In the genomic region with DNA sequence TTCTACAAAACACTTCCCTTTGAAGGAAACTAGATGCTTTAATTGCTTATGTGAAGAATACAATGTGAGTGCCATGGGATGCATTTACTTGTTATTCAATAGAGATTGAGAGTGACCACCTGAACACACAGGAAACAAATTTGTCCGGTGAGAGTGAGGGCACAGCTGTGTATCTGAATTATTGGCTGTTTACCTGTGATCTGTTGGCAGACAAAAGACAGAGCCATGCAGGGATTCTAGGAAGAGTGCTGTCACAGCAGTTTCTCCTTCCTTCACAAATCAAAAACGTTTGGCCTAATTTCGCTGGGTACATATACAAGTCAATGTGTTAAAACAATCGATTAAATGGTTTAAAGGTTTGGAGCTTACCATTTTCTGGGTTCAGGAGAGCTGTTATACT, we compare ENCODE assay signal across 8 mouse cellular contexts.
"Had no signal": no experiment of that assay in that cellular context is flagged by ENCODE, and none has a peak within 500 bp of the region (broad histone marks: within the 10 kb centered on the region; RNA-seq: fewer than 3 reads in every experiment).

No protein-coding gene starts in this region.

- DNase-seq: kidney, postnatal 10 days; lung, embryonic 14.5 days; lung, postnatal 10 days; lung, postnatal 4 days; midbrain, embryonic 14.5 days; thymus, adult 18-20 months; thymus, postnatal 14 days had no signal

- ATAC-seq: liver, embryonic 12.5 days had no signal
